Mouse (Mus musculus) stomach, postnatal 0 days (tissue): ENCODE measurements at regions not wholly inside any gene's neighbourhood (a gene's known extent, or its start where the extent isn't known, plus 50 kb on each side); places are given as distances from the start of the nearest gene placed in this dataset.

Experiments used
- ATAC-seq: fragments of 200-750 bp; cut with Nextera tagmentation; 2 replicates; pipeline ENCODE4 v1.8.0; 2017; ENCODE audit not compliant: low FRiP score, low TSS enrichment
- DNase-seq: peaks from one replicate; pipeline ENCODE4 v3.0.0-alpha.2; 2016; ENCODE audit warnings: low spot score
- H3K27ac ChIP-seq: fragments of 300-500 bp; sonication (generic); replicated peaks from 2 replicates; pipeline ENCODE4 v1.5.1; 2014; ENCODE audit warnings: mild to moderate bottlenecking, control low read depth
- H3K27me3 ChIP-seq: fragments of 300-500 bp; sonication (generic); 2 replicates; pipeline ENCODE4 v1.6.1; 2014; ENCODE audit warnings: low read length; ENCODE audit not compliant: control insufficient read depth, insufficient read depth
- H3K36me3 ChIP-seq: fragments of 300-500 bp; sonication (generic); 2 replicates; pipeline ENCODE4 v1.6.1; 2014; ENCODE audit warnings: low read length, mixed read lengths; ENCODE audit not compliant: control insufficient read depth, insufficient read depth
- H3K4me1 ChIP-seq: fragments of 300-500 bp; sonication (generic); replicated peaks from 2 replicates; pipeline ENCODE4 v1.6.1; 2014; ENCODE audit warnings: antibody characterized with exemption; ENCODE audit not compliant: control insufficient read depth, insufficient read depth
- H3K4me2 ChIP-seq: fragments of 300-500 bp; sonication (generic); replicated peaks from 2 replicates; pipeline ENCODE4 v1.6.1; 2014; ENCODE audit warnings: low read depth, mild to moderate bottlenecking, control low read depth, moderate library complexity
- H3K4me3 ChIP-seq: fragments of 300-500 bp; sonication (generic); 2 replicates; pipeline ENCODE4 v1.5.1; 2014; ENCODE audit warnings: low read depth, low read length, control low read depth
- H3K9ac ChIP-seq: fragments of 300-500 bp; sonication (generic); 2 replicates; pipeline ENCODE4 v1.6.1; 2014; ENCODE audit warnings: mild to moderate bottlenecking, low read length, control low read depth, mixed read lengths
- H3K9me3 ChIP-seq: fragments of 300-500 bp; sonication (generic); 2 replicates; pipeline ENCODE4 v1.6.1; 2016; ENCODE audit warnings: low read length; ENCODE audit not compliant: control insufficient read depth
- CTCF ChIP-seq: IDR thresholded peaks from 2 replicates; pipeline ENCODE4 v1.5.1; 2016; ENCODE audit warnings: antibody characterized with exemption, low read depth, mild to moderate bottlenecking, moderate library complexity
- EP300 ChIP-seq: optimal IDR thresholded peaks from 2 replicates; pipeline ENCODE3; 2016; ENCODE audit warnings: antibody characterized with exemption
- WGBS: fragments of 180-500 bp; shearing (Covaris S2); extraction: QIAGEN DNeasy Blood & Tissue Kit; methylation state at CpG from one replicate; pipeline ENCODE4 v1.1.7; 2014; 5-methylcytosine and 5-hydroxymethylcytosine counted together

GRCm38 (mm10) chr10:71485063-71485762 is 137.7 kb downstream of the Ipmk start:
- no peaks in the 10 kb centered on the region for H3K27me3 ChIP-seq
- no peak overlapping the region for H3K9ac ChIP-seq
- DNase-seq (no peak), ATAC-seq (no peak)
- TF ChIP-seq CTCF, result no peak
- TF ChIP-seq EP300, result no peak
- no peak overlapping the region for H3K4me2 ChIP-seq
- no peaks in the 10 kb centered on the region for H3K4me1 ChIP-seq
- H3K4me3 ChIP-seq, result no peak overlapping the region
- H3K9me3 ChIP-seq, result no peaks in the 10 kb centered on the region
- no peak overlapping the region for H3K27ac ChIP-seq
- 69% methylated on average over 17 of the region's 17 CpGs for WGBS
- H3K36me3 ChIP-seq, result no peaks in the 10 kb centered on the region

DNA sequence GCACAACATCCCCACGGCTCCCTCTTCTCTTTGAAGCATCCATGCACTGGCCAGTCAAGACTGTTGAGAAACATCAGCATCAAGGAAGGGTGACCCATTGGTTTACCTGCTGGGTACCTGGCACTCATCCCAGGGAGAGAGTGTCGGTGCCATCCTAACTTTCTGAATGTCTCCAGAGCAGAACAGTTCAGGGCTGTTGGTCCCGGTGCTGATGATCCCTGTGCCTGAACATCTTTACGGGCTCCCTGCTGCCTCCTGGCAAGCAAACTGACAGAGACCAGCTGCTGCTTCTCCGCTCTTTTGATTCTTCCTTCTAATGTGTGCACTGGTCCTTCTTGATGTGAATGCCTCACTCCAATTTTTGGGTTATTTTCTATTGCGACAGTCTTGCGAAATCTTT is 142.2 kb downstream of the Ipmk start:
- no peak overlapping the region for H3K27ac ChIP-seq
- no peak overlapping the region for H3K4me2 ChIP-seq
- no peaks in the 10 kb centered on the region for H3K9me3 ChIP-seq
- H3K4me1 ChIP-seq, result no peaks in the 10 kb centered on the region
- H3K36me3 ChIP-seq, result no peaks in the 10 kb centered on the region
- no peak overlapping the region for H3K9ac ChIP-seq
- ATAC-seq (no peak), DNase-seq (no peak)
- WGBS, result 79% methylated on average over 7 of the region's 7 CpGs
- TF ChIP-seq EP300 (no peak), CTCF (no peak)
- H3K4me3 ChIP-seq, result no peak overlapping the region
- no peaks in the 10 kb centered on the region for H3K27me3 ChIP-seq

DNA sequence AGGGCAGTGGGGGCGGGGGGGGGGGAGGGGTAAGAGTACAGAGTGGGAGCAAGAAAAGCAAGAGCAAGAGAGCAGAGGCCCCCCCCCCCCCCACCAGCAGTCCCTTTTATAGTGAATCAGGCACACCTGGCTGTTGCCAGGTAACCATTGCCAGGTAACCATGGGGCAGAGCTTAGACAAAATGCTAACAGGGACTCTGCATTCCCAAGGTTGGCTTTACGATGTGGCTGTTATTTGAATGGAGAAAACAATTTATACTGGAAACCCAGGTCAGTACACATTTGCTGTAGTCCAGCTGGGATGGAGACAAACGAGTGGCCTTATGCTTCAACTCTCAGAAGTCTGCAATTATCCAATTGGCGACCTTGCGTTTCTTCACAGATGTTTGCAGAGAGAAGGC is 154.5 kb downstream of the Ipmk start:
- no peak overlapping the region for H3K4me2 ChIP-seq
- no peak overlapping the region for H3K4me3 ChIP-seq
- ATAC-seq (no peak), DNase-seq (no peak)
- WGBS, result 23% methylated on average over 4 of the region's 5 CpGs
- TF ChIP-seq EP300, result no peak
- TF ChIP-seq CTCF, result no peak
- no peaks in the 10 kb centered on the region for H3K9me3 ChIP-seq
- H3K4me1 ChIP-seq, result no peaks in the 10 kb centered on the region
- no peak overlapping the region for H3K27ac ChIP-seq
- H3K36me3 ChIP-seq, result no peaks in the 10 kb centered on the region
- no peaks in the 10 kb centered on the region for H3K27me3 ChIP-seq
- no peak overlapping the region for H3K9ac ChIP-seq

DNA sequence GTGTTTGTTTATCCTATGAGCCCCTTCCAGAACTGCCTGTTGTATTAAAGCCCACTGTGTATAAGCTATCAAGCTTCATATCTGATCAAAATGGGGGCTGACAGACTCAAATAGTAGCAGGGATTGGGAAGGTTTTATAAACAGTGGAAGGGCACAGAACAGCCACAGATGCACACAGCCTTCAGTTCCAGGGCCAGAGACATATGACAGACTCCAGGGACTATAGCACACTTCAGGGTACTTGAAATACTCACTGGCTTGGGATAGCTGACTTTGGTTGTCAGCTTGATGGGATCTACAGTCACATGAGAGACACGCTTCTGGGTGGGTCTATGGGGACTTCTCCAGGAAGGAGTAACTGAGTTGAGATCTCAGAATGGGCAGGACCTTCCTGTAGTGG is 156.7 kb downstream of the Ipmk start:
- no peak for DNase-seq
- no peak overlapping the region for H3K27ac ChIP-seq
- WGBS, result 81% methylated on average over 1 of the region's 1 CpGs
- no peak overlapping the region for H3K4me2 ChIP-seq
- no peaks in the 10 kb centered on the region for H3K36me3 ChIP-seq
- no peaks in the 10 kb centered on the region for H3K9me3 ChIP-seq
- no peak for ATAC-seq
- no peaks in the 10 kb centered on the region for H3K27me3 ChIP-seq
- TF ChIP-seq CTCF (no peak), EP300 (no peak)
- no peak overlapping the region for H3K4me3 ChIP-seq
- no peak overlapping the region for H3K9ac ChIP-seq
- H3K4me1 ChIP-seq, result no peaks in the 10 kb centered on the region

- H3K4me1 ChIP-seq, result no peaks in the 10 kb centered on the region
- ATAC-seq (no peak), DNase-seq (no peak)
- no peaks in the 10 kb centered on the region for H3K36me3 ChIP-seq
- H3K9ac ChIP-seq, result no peak overlapping the region
- no peak overlapping the region for H3K4me2 ChIP-seq
- no peaks in the 10 kb centered on the region for H3K9me3 ChIP-seq
- H3K27me3 ChIP-seq, result no peaks in the 10 kb centered on the region
- no peak overlapping the region for H3K27ac ChIP-seq
- 54% methylated on average over 2 of the region's 2 CpGs for WGBS
- H3K4me3 ChIP-seq, result no peak overlapping the region
- TF ChIP-seq EP300, result no peak
Observed at GRCm38 (mm10) chr10:71525290-71525689, 177.7 kb downstream of the Ipmk start.

GRCm38 (mm10) chr10:71533759-71534158 is 186.2 kb downstream of the Ipmk start:
- no peak for DNase-seq

More at GRCm38 (mm10) chr10:71533759-71534158, 186.2 kb downstream of the Ipmk start:
- no peak overlapping the region for H3K4me3 ChIP-seq
- no peaks in the 10 kb centered on the region for H3K9me3 ChIP-seq
- H3K36me3 ChIP-seq, result no peaks in the 10 kb centered on the region
- H3K27ac ChIP-seq, result no peak overlapping the region
- H3K9ac ChIP-seq, result no peak overlapping the region
- no peaks in the 10 kb centered on the region for H3K4me1 ChIP-seq
- 90% methylated on average over 2 of the region's 2 CpGs for WGBS
- no peak overlapping the region for H3K4me2 ChIP-seq
- H3K27me3 ChIP-seq, result no peaks in the 10 kb centered on the region
- TF ChIP-seq CTCF (no peak), EP300 (no peak)
- no peak for ATAC-seq
